Mouse (Mus musculus) ES-E14 (cell line): ENCODE results near the gene Gpr107.

Experiments
- HCFC1 ChIP-seq: IDR thresholded peaks from 2 replicates; pipeline ENCODE4 v1.6.1; 2012; ENCODE audit warnings: low read length, inconsistent platforms, borderline replicate concordance; ENCODE audit not compliant: insufficient read depth
- ZC3H11A ChIP-seq: IDR thresholded peaks from 2 replicates; pipeline ENCODE4 v1.6.1; 2012; ENCODE audit warnings: low read depth, mild to moderate bottlenecking, inconsistent platforms, low read length, borderline replicate concordance

DNA sequence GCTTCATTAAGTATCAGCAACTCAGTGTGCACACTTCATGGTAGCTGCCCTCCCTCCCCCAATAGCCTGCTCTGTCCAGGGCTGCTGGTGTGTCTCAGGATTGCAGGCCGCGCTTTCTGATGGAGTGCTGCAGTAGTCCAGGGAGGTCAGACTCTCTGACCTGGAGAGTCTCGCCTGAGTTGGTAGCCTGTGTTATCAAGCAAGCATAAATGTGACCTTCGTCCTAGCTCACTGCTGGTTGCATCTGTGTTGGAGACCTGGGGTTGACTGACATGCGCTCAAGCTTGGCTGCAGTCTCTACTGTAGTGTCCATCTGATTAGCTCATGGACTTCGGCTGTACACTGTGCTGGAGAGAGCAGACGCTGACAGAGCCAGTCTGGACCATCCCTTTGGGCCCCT, 49.7 kb downstream of the Gpr107 start:
- TF ChIP-seq HCFC1 = no peak
- no peak for TF ChIP-seq ZC3H11A
